Mouse (Mus musculus) C2C12 (cell line): Measurements from ENCODE around the gene Ctsa.

Experiments
- CTCF ChIP-seq: IDR thresholded peaks from one replicate; pipeline ENCODE4 v1.5.1; 2011; ENCODE audit not compliant: control insufficient read depth, insufficient read depth, insufficient read length
- USF1 ChIP-seq: IDR thresholded peaks from one replicate; pipeline ENCODE4 v1.6.1; 2011; ENCODE audit warnings: low read depth, mild to moderate bottlenecking, control low read depth, moderate library complexity

- TF ChIP-seq CTCF = no peak
- TF ChIP-seq USF1 = no peak
These were observed 32.2 kb upstream of the Ctsa start for GRCm38 (mm10) chr2:164800252-164801004.
